9 mouse cellular contexts compared by ENCODE assay signal in the genomic region with DNA sequence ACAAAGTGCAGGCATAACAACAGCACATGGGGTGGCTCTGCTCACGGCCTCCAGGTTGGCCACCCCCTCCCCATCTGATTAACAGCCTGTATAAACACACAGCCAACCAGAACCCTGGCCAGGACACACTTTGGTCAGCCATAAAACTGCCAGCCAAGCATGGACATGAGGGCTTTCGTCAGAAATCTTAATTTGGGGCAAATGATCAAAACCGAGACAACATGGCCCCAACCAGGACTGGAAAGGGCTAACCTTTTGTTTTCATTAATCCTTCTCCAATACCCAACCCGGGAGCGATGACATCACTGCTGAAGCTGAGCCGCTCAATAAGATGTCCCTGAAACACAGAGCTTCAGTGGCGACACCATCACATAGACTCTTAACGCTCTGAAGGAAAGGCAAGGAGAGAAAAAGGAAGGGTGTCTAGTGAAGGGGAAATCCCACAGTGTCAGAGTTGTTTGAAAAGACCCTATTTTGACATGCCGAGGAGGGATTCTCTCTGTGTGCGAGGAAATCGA.
DNase-seq lines count a peak whose midpoint lies in the region; ATAC-seq and TF ChIP-seq lines count a peak whose summit lies in the region.
"Had no signal": no experiment of that assay in that cellular context is flagged by ENCODE, and none has a peak within 500 bp of the region (broad histone marks: within the 10 kb centered on the region; RNA-seq: fewer than 3 reads in every experiment).

No protein-coding gene starts in this region.

- peak overlapping the region; percentile 14 for H3K4me2 ChIP-seq in forebrain, embryonic 15.5 days (replicated peaks)
- H3K4me2 ChIP-seq in midbrain, embryonic 11.5 days: 0 out of 2 replicates have a peak overlapping the region, but pooled peaks have one; percentile 2

- TF ChIP-seq CTCF in heart, adult 2 months (IDR thresholded peaks at IDR 0.05): no peak
- TF ChIP-seq CTCF in brain, embryonic 14.5 days (IDR thresholded peaks at IDR 0.05; ENCODE audit: borderline replicate concordance, extremely low read depth, insufficient read depth, insufficient read length): no peak
- TF ChIP-seq CTCF in left cerebral cortex, adult 2 months (IDR thresholded peaks at IDR 0.05): no peak

- H3K9me3 ChIP-seq in forebrain, embryonic 15.5 days: no peaks in the 10 kb centered on the region
- no peaks in the 10 kb centered on the region for H3K9me3 ChIP-seq in midbrain, embryonic 11.5 days (ENCODE audit: control insufficient read depth, low read length)
- no peaks in the 10 kb centered on the region for H3K9me3 ChIP-seq in heart, embryonic 10.5 days

- no peaks in the 10 kb centered on the region for H3K36me3 ChIP-seq in heart, adult 2 months (ENCODE audit: control insufficient read depth, insufficient read depth, low read length)
- no peaks in the 10 kb centered on the region for H3K36me3 ChIP-seq in forebrain, embryonic 15.5 days
- no peaks in the 10 kb centered on the region for H3K36me3 ChIP-seq in midbrain, embryonic 11.5 days (ENCODE audit: control insufficient read depth, insufficient read depth, low read length)
- no peaks in the 10 kb centered on the region for H3K36me3 ChIP-seq in heart, embryonic 10.5 days

- peak; percentile 80 for ATAC-seq in forebrain, embryonic 15.5 days (replicated peaks)
- peak; percentile 84 for ATAC-seq in midbrain, embryonic 11.5 days (ENCODE audit: low FRiP score)
- ATAC-seq: Patski had no signal

- TF ChIP-seq EP300 in heart, adult 2 months (IDR thresholded peaks at IDR 0.05; ENCODE audit: insufficient read depth, low read depth, low read length): no peak

- H3K9ac ChIP-seq in heart, adult 2 months (ENCODE audit: low read depth, low read length): no peak overlapping the region
- H3K9ac ChIP-seq in forebrain, embryonic 15.5 days (replicated peaks): no peak overlapping the region; the same call in 1 of the 2 replicates
- peak overlapping the region; percentile 39; the same call in 1 of the 2 replicates for H3K9ac ChIP-seq in midbrain, embryonic 11.5 days (ENCODE audit: low read length)

- peaks cover 2% of the 10 kb centered on the region for H3K4me1 ChIP-seq in heart, adult 2 months (ENCODE audit: control insufficient read depth, insufficient read depth, low read length)
- H3K4me1 ChIP-seq in forebrain, embryonic 15.5 days: peaks cover 20% of the 10 kb centered on the region
- H3K4me1 ChIP-seq in midbrain, embryonic 11.5 days (ENCODE audit: control insufficient read depth, insufficient read depth, low read length): peaks cover 13% of the 10 kb centered on the region
- H3K4me1 ChIP-seq in heart, embryonic 10.5 days: no peaks in the 10 kb centered on the region

- H3K79me2 ChIP-seq in heart, adult 2 months (replicated peaks; ENCODE audit: control insufficient read depth, insufficient read depth, low read length): no peaks in the 10 kb centered on the region

- H3K27ac ChIP-seq in heart, adult 2 months: no peak overlapping the region
- H3K27ac ChIP-seq in forebrain, embryonic 15.5 days (replicated peaks): peak overlapping the region; percentile 59
- peak overlapping the region; percentile 77 for H3K27ac ChIP-seq in midbrain, embryonic 11.5 days (ENCODE audit: low read depth, low read length)
- H3K27ac ChIP-seq in left cerebral cortex, adult 2 months: no peak overlapping the region
- H3K27ac ChIP-seq in heart, embryonic 10.5 days: no peak overlapping the region

- peak; percentile 81 for DNase-seq in heart, adult 11 months
- no peak for DNase-seq in heart, adult 2 months
- peak; percentile 89 for DNase-seq in brain, embryonic 14.5 days (ENCODE audit: low read depth)
- DNase-seq in midbrain, embryonic 11.5 days (ENCODE audit: low spot score, missing footprints): peak; percentile 94
- DNase-seq in urinary bladder, postnatal 36 days (ENCODE audit: low spot score in 2 of 2): no peak
- no peak for DNase-seq in left cerebral cortex, adult 2 months (ENCODE audit: extremely low spot score in 1 of 2, low spot score in 2 of 2)
- DNase-seq in heart, embryonic 10.5 days (ENCODE audit: low spot score): no peak

- intact Hi-C loops in heart, adult 2 months (cut with DNase I): no loop called here
- intact Hi-C loops in left cerebral cortex, adult 2 months (cut with DNase I): no loop called here

- no peak for TF ChIP-seq POLR2A in heart, adult 2 months (IDR thresholded peaks at IDR 0.05; ENCODE audit: insufficient read depth, low read depth, low read length)
- TF ChIP-seq POLR2A in brain, embryonic 14.5 days (IDR thresholded peaks at IDR 0.05; ENCODE audit: borderline replicate concordance, extremely low read depth, insufficient read depth, insufficient read length, poor library complexity, severe bottlenecking): no peak

- 82% methylated on average over 11 of the region's 11 CpGs for WGBS in heart, adult 2 months
- 6% methylated on average over 11 of the region's 11 CpGs for WGBS in forebrain, embryonic 15.5 days
- WGBS in midbrain, embryonic 11.5 days: 17% methylated on average over 11 of the region's 11 CpGs
- WGBS in heart, embryonic 10.5 days: 64% methylated on average over 11 of the region's 11 CpGs

- H3K27me3 ChIP-seq in heart, adult 2 months (ENCODE audit: control insufficient read depth, insufficient read depth, low read length): no peaks in the 10 kb centered on the region; the same call in 1 of the 2 replicates
- no peaks in the 10 kb centered on the region for H3K27me3 ChIP-seq in forebrain, embryonic 15.5 days
- no peaks in the 10 kb centered on the region for H3K27me3 ChIP-seq in midbrain, embryonic 11.5 days (ENCODE audit: control insufficient read depth, insufficient read depth, low read length)
- 0 out of 2 replicates have a peak, but pooled peaks cover 3% of the 10 kb centered on the region for H3K27me3 ChIP-seq in heart, embryonic 10.5 days (ENCODE audit: insufficient read depth, poor library complexity, severe bottlenecking)
- H3K27me3 ChIP-seq: Patski had no signal

- no peak overlapping the region for H3K4me3 ChIP-seq in heart, adult 2 months
- H3K4me3 ChIP-seq in forebrain, embryonic 15.5 days: no peak overlapping the region
- H3K4me3 ChIP-seq in midbrain, embryonic 11.5 days (ENCODE audit: low read depth, low read length): no peak overlapping the region
- H3K4me3 ChIP-seq in left cerebral cortex, adult 2 months: no peak overlapping the region
- H3K4me3 ChIP-seq in heart, embryonic 10.5 days: no peak overlapping the region

Comparison
In these comparisons a context has a peak if more than half of its experiments do, and no peak if none do; other contexts are left out.
1. DNase-seq: peak in heart, adult 11 months (single experiment), brain, embryonic 14.5 days (single experiment) and midbrain, embryonic 11.5 days (single experiment); none in heart, adult 2 months (0 of 2), urinary bladder, postnatal 36 days (0 of 2), left cerebral cortex, adult 2 months (0 of 2) and heart, embryonic 10.5 days (single experiment).
2. H3K27ac ChIP-seq: peak in forebrain, embryonic 15.5 days (single experiment) and midbrain, embryonic 11.5 days (single experiment); none in heart, adult 2 months (single experiment), left cerebral cortex, adult 2 months (single experiment) and heart, embryonic 10.5 days (single experiment).